Mouse (Mus musculus) gastrocnemius, adult 2 months (tissue): Measurements from ENCODE around the gene Serpine1. TPM values are rescaled to one million over a fixed set of nuclear protein-coding genes. Genes with fewer than 3 reads are reported as not detected.
"Not testable (repeated sequence)": the region's sequence is repeated elsewhere in the genome, so short reads cannot be mapped to it uniquely, and the experiment has no call there.

Source experiments
- DNase-seq: peaks from one replicate; pipeline ENCODE4 v3.0.0; 2022
- H3K27ac ChIP-seq: fragments of 200-600 bp; 2 replicates; pipeline ENCODE4 v1.8.1; 2022; ENCODE audit warnings: mild to moderate bottlenecking
- H3K4me3 ChIP-seq: fragments of 200-600 bp; 2 replicates; pipeline ENCODE4 v1.8.1; 2022; ENCODE audit warnings: mild to moderate bottlenecking, moderate library complexity
- CTCF ChIP-seq: fragments of 200-600 bp; IDR thresholded peaks from 2 replicates; pipeline ENCODE4 v1.8.1; 2022; ENCODE audit warnings: antibody characterized with exemption, mild to moderate bottlenecking, moderate library complexity
- intact Hi-C: fragments of 180-260 bp; cut with DNase I; formaldehyde crosslinking; loops from one replicate; pipeline ENCODE4 v1.15.1; 2025
- long read RNA-seq, 2 experiments: library from polyadenylated mRNA; stranded (forward); transcript quantifications; one replicate each; pipeline ENCODE4 v2.0.0; 2021
- total RNA-seq, 2 experiments: library from RNA; stranded (reverse); gene quantifications; 2 replicates each; pipeline ENCODE4 v1.2.3; 2021

The Serpine1 gene
- 1 to 10 TPM; 2.5 to 2.8 TPM for total RNA-seq
- long read RNA-seq, experiment 1 = 0 reads
- long read RNA-seq, experiment 2 = 0 reads

DNA sequence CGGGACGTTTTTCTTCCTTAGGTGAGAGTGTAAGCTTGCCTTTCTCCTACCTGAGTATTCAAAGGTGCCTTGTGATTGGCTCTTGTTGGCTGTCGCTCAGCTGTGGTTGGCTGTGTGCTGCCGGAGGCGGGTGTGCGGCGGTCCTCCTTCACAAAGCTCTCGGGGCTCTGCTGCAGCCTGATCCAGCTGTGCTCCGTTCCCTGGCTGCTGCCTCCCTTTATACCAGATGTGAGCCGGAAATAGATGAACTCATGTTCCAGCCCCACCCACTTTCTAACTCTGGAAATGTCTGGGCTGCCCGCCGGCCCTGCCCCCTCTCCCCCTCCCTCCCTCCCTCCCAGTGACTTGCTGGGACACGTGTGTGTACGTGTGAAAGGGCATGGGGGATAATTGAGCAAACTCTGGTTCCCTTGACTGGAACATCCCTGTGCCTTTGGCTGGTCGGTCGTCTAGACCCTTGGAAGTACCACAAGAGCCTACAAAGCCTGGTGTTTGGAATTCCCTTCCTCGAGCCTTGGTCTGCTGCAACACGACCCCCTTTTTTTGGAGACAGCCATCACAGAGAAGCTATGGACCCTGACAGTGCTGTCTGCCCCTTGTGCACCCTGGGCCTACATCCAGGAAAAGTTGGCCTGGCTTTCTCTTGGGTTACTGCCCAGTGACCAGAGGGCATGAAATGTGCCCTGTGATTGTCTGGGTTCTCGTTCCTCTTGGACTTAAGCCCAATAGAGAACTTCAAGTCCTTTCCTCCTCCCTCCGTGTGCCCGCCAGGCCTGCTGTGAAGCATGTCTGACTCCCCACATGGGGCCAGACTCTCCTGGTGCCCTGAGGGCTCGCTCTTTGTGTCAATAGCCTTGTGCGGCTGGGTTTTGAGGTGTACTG lies at the start of gene Serpine1:
Gene Serpine1, minus strand, starts transcription at position 190 of the 882 bp plus-strand sequence.
- no peak for TF ChIP-seq CTCF
- DNase-seq = peak; percentile 90
- intact Hi-C loops = no loop called here

DNA sequence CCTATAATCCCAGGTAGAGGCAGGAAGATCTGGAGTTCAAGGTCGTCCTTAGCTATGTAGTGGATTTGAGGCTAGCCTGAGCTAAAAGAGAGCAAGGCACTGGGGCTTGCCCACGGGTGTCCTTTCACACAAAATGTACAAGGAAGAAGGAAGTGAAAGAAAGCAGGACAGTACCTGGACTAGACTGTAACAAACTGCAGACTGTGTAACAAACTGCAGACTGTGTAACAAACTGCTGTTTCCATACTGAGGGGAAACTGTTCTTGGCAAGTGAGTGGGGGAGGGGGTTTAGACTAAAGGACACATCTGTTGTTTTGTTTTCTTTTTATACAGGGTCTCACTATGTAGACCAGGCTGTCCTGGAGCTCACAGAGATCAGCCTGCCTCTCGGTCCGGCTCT lies 49.2 kb upstream of the Serpine1 start:
- intact Hi-C loops = loop anchor here (10.0 kb wide), 1 partner anchor 196 kb away; no protein-coding TSS in a partner anchor
- no peak for TF ChIP-seq CTCF
- no peak for DNase-seq
- H3K27ac ChIP-seq = no peak overlapping the region
- H3K4me3 ChIP-seq = no peak overlapping the region

More for the DNA sequence above, at the start of gene Serpine1:
- H3K4me3 ChIP-seq = peak within 1 kb of the TSS; percentile 65
- peak within 1 kb of the TSS; percentile 94 for H3K27ac ChIP-seq

- H3K4me3 ChIP-seq = no peak overlapping the region
- no peak overlapping the region for H3K27ac ChIP-seq
- DNase-seq = no peak
- intact Hi-C loops = no loop called here
- TF ChIP-seq CTCF = no peak
Measured at GRCm38 (mm10) chr5:137118878-137119277, 46.8 kb upstream of the Serpine1 start.

DNA sequence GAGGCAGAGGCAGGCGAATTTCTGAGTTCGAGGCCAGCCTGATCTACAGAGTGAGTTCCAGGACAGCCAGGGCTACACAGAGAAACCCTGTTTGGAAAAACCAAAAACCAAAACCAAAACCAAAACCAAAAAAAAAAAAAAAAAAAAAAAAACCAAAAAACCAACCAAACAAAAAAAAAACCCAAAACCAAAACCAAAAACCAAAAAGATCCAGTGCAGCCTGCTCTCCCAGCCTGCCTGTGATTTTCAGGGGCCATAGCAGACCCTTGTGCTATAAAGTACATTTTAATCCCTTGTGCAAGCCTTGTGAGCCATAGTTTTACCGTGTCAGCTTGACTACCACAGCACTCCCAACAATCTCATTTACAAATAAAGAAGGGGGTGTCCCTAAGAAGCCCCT lies 45.9 kb upstream of the Serpine1 start:
- DNase-seq, intact Hi-C loops, H3K4me3 ChIP-seq, H3K27ac ChIP-seq: not testable (repeated sequence)

- Histone ChIP-seq H3K27ac (no peak overlapping the region), H3K4me3 (no peak overlapping the region)
- DNase-seq = no peak
Measured at GRCm38 (mm10) chr5:137116987-137117386, 44.9 kb upstream of the Serpine1 start.

GRCm38 (mm10) chr5:137115866-137116847 lies 44.1 kb upstream of the Serpine1 start, which contains the start of gene Trim56:
Gene Trim56, minus strand, starts transcription at chr5:137116209.
- TF ChIP-seq CTCF = no peak
- peak within 1 kb of the TSS; percentile 93 for H3K4me3 ChIP-seq
- DNase-seq = peak; percentile 87
- peak within 1 kb of the TSS; percentile 89 for H3K27ac ChIP-seq
- intact Hi-C loops = no loop called here

More at GRCm38 (mm10) chr5:137116987-137117386, 44.9 kb upstream of the Serpine1 start:
- intact Hi-C loops = no loop called here
- no peak for TF ChIP-seq CTCF

DNA sequence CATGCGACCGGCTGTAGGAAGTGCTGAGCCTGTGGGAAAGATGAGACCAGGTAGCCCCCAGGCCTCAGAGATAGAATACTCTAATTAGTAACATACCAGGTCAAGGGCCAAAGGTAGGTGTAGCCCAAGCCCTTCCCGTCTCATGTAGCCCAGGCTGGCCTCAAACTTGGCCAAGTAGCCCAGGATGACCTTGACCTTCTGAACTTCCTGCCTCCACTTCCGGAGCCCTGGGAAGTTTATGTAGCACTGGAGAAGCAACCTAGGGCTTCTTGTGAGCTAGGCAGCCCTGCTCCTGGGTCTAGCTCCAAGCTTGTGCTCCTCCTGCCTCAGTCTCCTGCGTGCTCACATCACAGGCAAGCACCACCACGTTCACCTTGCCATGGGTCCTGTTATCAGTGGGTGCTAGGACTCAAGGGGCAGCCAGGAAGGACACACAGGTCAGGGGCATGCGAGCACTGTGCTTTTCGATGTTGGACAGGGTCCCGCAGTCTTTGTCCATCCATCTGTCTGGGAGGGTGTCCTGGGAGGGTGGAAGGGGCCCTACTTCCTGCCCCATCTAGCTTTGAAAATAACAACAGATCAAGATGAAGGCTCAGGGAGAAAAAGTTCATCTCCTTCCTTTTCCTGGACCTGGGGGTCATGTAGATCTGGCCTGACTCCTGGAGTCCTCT lies 43.0 kb upstream of the Serpine1 start:
- Histone ChIP-seq H3K4me3 (peak overlapping the region; percentile 93), H3K27ac (peak overlapping the region; percentile 89)
- intact Hi-C loops = no loop called here
- DNase-seq = no peak
- TF ChIP-seq CTCF = no peak

GRCm38 (mm10) chr5:137111542-137112408 lies 39.7 kb upstream of the Serpine1 start:
- DNase-seq = no peak
- H3K4me3 ChIP-seq = no peak overlapping the region
- no peak for TF ChIP-seq CTCF
- H3K27ac ChIP-seq = no peak overlapping the region
- intact Hi-C loops = no loop called here

GRCm38 (mm10) chr5:137110863-137111262 lies 38.8 kb upstream of the Serpine1 start:
- H3K27ac ChIP-seq = no peak overlapping the region
- no peak overlapping the region for H3K4me3 ChIP-seq
- no peak for TF ChIP-seq CTCF
- DNase-seq = peak; percentile 5
- intact Hi-C loops = no loop called here

- intact Hi-C loops = no loop called here
- H3K27ac ChIP-seq = no peak overlapping the region
- no peak overlapping the region for H3K4me3 ChIP-seq
- DNase-seq = peak; percentile 15
- no peak for TF ChIP-seq CTCF
Measured at GRCm38 (mm10) chr5:137109941-137110593, 38.0 kb upstream of the Serpine1 start.

- Histone ChIP-seq H3K27ac (no peak overlapping the region), H3K4me3 (no peak overlapping the region)
- no peak for TF ChIP-seq CTCF
- intact Hi-C loops = no loop called here
- DNase-seq = no peak
Measured at GRCm38 (mm10) chr5:137108111-137108510, 36.0 kb upstream of the Serpine1 start.
